Mouse (Mus musculus) 3134 (cell line): ENCODE measurements around the gene Amph.

Experiments
- DNase-seq: peaks from one replicate; pipeline ENCODE4 v3.0.0-alpha.2; 2011; ENCODE audit warnings: low spot score; ENCODE audit not compliant: insufficient read length; ENCODE audit errors: extremely low read depth

Gene Amph

GRCm38 (mm10) chr13:19137932-19138331 is 189.9 kb downstream of the Amph start:
- no peak for DNase-seq

GRCm38 (mm10) chr13:19138550-19138949 is 190.5 kb downstream of the Amph start:
- DNase-seq = no peak

GRCm38 (mm10) chr13:19139104-19139503 is 191.1 kb downstream of the Amph start:
- DNase-seq = no peak

- no peak for DNase-seq
Observed at GRCm38 (mm10) chr13:19139771-19140170, 191.8 kb downstream of the Amph start.

GRCm38 (mm10) chr13:19143766-19144165 is 195.8 kb downstream of the Amph start:
- no peak for DNase-seq

- DNase-seq = no peak
Observed at GRCm38 (mm10) chr13:19147468-19147867, 199.5 kb downstream of the Amph start.

GRCm38 (mm10) chr13:19149574-19149973 is 201.6 kb downstream of the Amph start:
- no peak for DNase-seq

GRCm38 (mm10) chr13:19150438-19151301 is 202.7 kb downstream of the Amph start:
- no peak for DNase-seq

GRCm38 (mm10) chr13:19152126-19152525 is 204.1 kb downstream of the Amph start:
- no peak for DNase-seq

GRCm38 (mm10) chr13:19158484-19158883 is 210.5 kb downstream of the Amph start:
- DNase-seq = no peak

- DNase-seq = no peak
Observed at GRCm38 (mm10) chr13:19160616-19161015, 212.6 kb downstream of the Amph start.

- no peak for DNase-seq
Observed at GRCm38 (mm10) chr13:19161111-19161510, 213.1 kb downstream of the Amph start.

GRCm38 (mm10) chr13:19162120-19162519 is 214.1 kb downstream of the Amph start:
- DNase-seq = no peak

- DNase-seq = no peak
Observed at GRCm38 (mm10) chr13:19177662-19178259, 229.8 kb downstream of the Amph start.

- DNase-seq = no peak
Observed at GRCm38 (mm10) chr13:19178351-19178750, 230.3 kb downstream of the Amph start.

GRCm38 (mm10) chr13:19182259-19182658 is 234.3 kb downstream of the Amph start:
- DNase-seq = no peak

- no peak for DNase-seq
Observed at GRCm38 (mm10) chr13:19190052-19190451, 242.0 kb downstream of the Amph start.

- no peak for DNase-seq
Observed at GRCm38 (mm10) chr13:19194803-19195202, 246.8 kb downstream of the Amph start.

GRCm38 (mm10) chr13:19195456-19195855 is 247.5 kb downstream of the Amph start:
- no peak for DNase-seq
